Mouse (Mus musculus) forebrain, embryonic 12.5 days (tissue): Measurements from ENCODE around the gene Eef1e1. TPM values are rescaled to one million over a fixed set of nuclear protein-coding genes. Genes with fewer than 3 reads are reported as not detected.
"Not testable (repeated sequence)": the region's sequence is repeated elsewhere in the genome, so short reads cannot be mapped to it uniquely, and the experiment has no call there.

Experiments used
- ATAC-seq: fragments of 200-750 bp; cut with Nextera tagmentation; 2 replicates; pipeline ENCODE4 v1.8.0; 2017; ENCODE audit warnings: moderate TSS enrichment; ENCODE audit not compliant: low FRiP score
- H3K27ac ChIP-seq: fragments of 300-500 bp; sonication (generic); 2 replicates; pipeline ENCODE4 v1.5.1; 2016; ENCODE audit warnings: mild to moderate bottlenecking
- H3K27me3 ChIP-seq: fragments of 300-500 bp; sonication (generic); 2 replicates; pipeline ENCODE4 v1.6.1; 2016; ENCODE audit warnings: mild to moderate bottlenecking
- H3K36me3 ChIP-seq: fragments of 300-500 bp; sonication (generic); replicated peaks from 2 replicates; pipeline ENCODE4 v1.6.1; 2016; ENCODE audit warnings: mild to moderate bottlenecking
- H3K4me1 ChIP-seq: fragments of 300-500 bp; sonication (generic); 2 replicates; pipeline ENCODE4 v1.6.1; 2016
- H3K4me2 ChIP-seq: fragments of 300-500 bp; sonication (generic); 2 replicates; pipeline ENCODE4 v1.6.1; 2016; ENCODE audit warnings: mild to moderate bottlenecking, moderate library complexity
- H3K4me3 ChIP-seq: fragments of 300-500 bp; sonication (generic); replicated peaks from 2 replicates; pipeline ENCODE4 v1.5.1; 2016; ENCODE audit warnings: mild to moderate bottlenecking
- H3K9ac ChIP-seq: fragments of 300-500 bp; sonication (generic); 2 replicates; pipeline ENCODE4 v1.6.1; 2016; ENCODE audit warnings: mild to moderate bottlenecking
- H3K9me3 ChIP-seq: fragments of 300-500 bp; sonication (generic); 2 replicates; pipeline ENCODE4 v1.6.1; 2016
- WGBS: fragments of 180-500 bp; shearing (Covaris S2); methylation state at CpG from one replicate; pipeline ENCODE4 v1.1.7; 2016; 5-methylcytosine and 5-hydroxymethylcytosine counted together
- polyA plus RNA-seq: library from polyadenylated mRNA; unstranded; fragments of >200 nt; fragmentation: Nextera tagmentation; extraction: Ambion mirVana; gene quantifications from 2 replicates; pipeline ENCODE4 v1.2.1, GENCODE M21; 2016

Gene Eef1e1
- polyA plus RNA-seq, 1 experiment from 2014 or later: 62.8 TPM

DNA sequence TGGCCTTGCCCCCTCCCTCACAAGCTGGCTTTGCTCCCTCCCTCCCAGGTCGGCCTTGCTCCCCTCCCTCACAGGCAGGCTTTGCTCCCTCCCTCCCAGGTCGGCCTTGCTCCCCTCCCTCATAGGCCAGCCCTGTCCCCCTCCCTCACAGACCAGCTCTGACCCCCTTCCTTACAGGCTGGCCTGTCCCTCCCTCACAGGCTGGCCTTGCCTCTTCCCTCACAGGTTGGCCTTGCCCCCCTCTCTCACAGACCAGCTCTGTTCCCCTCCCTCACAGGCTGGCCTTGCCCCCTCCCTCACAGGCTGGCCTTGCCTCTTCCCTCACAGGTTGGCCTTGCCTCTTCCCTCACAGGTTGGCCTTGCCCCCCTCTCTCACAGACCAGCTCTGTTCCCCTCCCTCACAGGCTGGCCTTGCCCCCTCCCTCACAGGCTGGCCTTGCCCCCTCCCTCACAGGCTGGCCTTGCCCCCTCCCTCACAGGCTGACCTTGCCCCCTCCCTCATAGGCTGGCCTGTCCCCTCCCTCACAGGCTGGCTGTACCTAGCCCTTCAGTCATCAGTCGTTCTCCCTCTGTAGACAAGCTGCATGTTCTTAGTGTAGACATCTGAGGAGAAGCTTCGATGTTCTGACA lies 40.7 kb downstream of the Eef1e1 start:
- H3K4me1 ChIP-seq, H3K9ac ChIP-seq, ATAC-seq, H3K27ac ChIP-seq, H3K9me3 ChIP-seq, H3K4me2 ChIP-seq, H3K27me3 ChIP-seq, H3K4me3 ChIP-seq, H3K36me3 ChIP-seq: not testable (repeated sequence)
- WGBS: 81% methylated on average over 4 of the region's 4 CpGs

DNA sequence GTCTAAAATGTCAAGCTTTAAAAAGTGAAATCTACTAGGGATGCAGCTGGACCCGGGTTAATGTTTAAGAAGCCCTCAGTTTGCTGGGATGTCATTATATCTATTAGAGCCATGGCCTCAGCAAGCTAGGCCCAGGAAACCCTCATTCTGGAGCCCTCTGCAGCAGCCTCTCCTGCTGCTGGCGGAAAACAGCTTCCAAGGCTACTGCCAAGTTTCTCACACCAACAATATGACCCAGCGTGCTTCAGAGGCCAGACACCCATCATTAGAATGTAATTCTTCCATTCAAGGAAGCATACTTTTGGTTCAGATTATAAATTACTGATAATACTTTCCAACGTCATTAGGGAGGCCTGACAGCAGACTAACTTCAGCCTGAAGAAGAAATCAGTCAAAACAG lies 42.0 kb downstream of the Eef1e1 start:
- Histone ChIP-seq H3K9ac (no peak overlapping the region), H3K4me2 (no peak overlapping the region), H3K4me3 (no peak overlapping the region), H3K4me1 (no peaks in the 10 kb centered on the region), H3K9me3 (no peaks in the 10 kb centered on the region), H3K27ac (no peak overlapping the region), H3K27me3 (no peaks in the 10 kb centered on the region), H3K36me3 (peaks cover 8% of the 10 kb centered on the region)
- 88% methylated on average over 4 of the region's 4 CpGs for WGBS
- ATAC-seq: no peak

DNA sequence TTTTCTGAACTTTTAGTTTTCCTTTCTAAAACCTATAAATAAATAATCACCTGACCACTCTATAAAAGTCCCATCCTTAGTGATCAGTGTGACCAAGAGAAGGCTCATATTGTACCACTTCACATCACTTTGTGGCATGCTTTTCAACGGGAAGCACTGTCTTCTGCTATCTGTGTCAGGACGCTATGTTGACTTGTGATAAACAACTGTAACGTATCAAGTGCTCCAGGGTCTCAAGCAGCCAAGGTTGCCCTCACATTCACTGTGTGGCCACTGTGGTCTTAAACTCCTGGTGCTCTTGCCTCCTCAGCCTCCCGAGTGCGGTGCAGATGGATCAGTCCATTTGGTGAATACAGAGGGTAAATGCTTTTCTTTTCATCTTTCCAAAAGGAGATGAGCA lies 43.2 kb downstream of the Eef1e1 start:
- Histone ChIP-seq H3K27ac (no peak overlapping the region), H3K9me3 (no peaks in the 10 kb centered on the region), H3K4me1 (no peaks in the 10 kb centered on the region), H3K36me3 (peaks cover 8% of the 10 kb centered on the region), H3K4me3 (no peak overlapping the region), H3K4me2 (no peak overlapping the region), H3K27me3 (no peaks in the 10 kb centered on the region), H3K9ac (no peak overlapping the region)
- WGBS: 91% methylated on average over 5 of the region's 5 CpGs
- ATAC-seq: no peak

DNA sequence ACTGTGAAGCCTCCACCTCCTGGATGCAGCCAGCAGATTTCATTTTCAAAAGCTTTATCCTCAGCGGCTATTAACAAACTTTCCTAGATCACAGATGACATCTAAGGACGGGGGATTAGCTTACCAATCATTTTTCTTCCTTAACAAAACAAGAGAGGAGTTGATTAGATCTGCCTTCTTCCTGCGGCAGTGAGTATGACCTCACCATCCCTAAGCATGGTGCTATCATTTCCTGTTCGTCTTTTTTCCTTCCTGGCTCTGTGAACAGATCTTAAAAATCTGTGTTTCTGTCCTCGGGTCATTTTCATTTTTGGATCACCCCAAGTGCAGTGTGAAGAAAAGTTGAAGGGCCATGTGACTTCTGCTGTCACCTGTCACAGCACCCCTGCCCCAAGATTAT lies 44.6 kb downstream of the Eef1e1 start:
- ATAC-seq: no peak
- H3K4me1 ChIP-seq: no peaks in the 10 kb centered on the region
- H3K4me3 ChIP-seq: no peak overlapping the region
- H3K27ac ChIP-seq: no peak overlapping the region
- no peak overlapping the region for H3K4me2 ChIP-seq
- no peak overlapping the region for H3K9ac ChIP-seq
- no peaks in the 10 kb centered on the region for H3K9me3 ChIP-seq
- peaks cover 8% of the 10 kb centered on the region for H3K36me3 ChIP-seq
- 80% methylated on average over 5 of the region's 5 CpGs for WGBS
- no peaks in the 10 kb centered on the region for H3K27me3 ChIP-seq

DNA sequence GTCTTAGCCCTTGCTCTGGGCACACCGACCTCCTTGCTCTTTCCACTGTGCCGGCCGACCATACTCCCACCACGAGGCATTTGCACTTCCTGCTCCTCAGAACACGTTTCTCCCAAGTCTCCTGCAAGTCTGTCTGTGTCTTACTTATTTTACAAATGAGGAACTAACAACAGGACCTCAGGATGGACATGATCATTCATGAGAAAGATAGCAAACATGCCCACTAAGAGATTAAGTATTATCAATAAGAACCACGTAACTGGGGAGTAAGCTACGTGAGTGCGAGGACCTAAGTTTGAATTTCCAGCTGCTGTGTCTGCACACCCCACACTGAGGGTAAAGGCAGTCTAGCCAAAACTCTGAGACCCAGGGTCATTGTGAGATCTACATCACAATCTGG lies 45.3 kb downstream of the Eef1e1 start:
- H3K9ac ChIP-seq: no peak overlapping the region
- ATAC-seq: no peak
- no peaks in the 10 kb centered on the region for H3K4me1 ChIP-seq
- no peaks in the 10 kb centered on the region for H3K27me3 ChIP-seq
- no peak overlapping the region for H3K27ac ChIP-seq
- peaks cover 8% of the 10 kb centered on the region for H3K36me3 ChIP-seq
- no peak overlapping the region for H3K4me3 ChIP-seq
- H3K4me2 ChIP-seq: no peak overlapping the region
- 94% methylated on average over 8 of the region's 8 CpGs for WGBS
- H3K9me3 ChIP-seq: no peaks in the 10 kb centered on the region

DNA sequence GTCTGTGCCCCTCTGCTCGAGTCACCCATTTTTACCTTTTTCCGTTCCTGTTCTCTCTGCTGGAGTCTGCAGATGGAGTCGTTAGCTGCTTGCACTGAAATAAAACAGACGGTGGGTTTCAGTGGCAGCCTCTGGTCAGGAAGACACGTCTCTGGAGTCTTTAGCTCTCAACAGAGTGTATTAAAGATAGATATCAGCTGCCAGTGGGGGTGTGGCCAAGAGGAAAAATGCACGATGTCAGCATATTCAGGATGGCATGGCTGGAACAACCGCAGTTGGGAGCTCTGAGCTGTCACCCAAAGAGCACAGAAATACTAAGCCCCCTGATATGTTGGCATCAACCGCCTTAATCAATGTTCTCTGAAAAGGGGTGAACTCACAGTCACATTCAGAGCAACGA lies 46.2 kb downstream of the Eef1e1 start:
- Histone ChIP-seq H3K36me3 (peaks cover 8% of the 10 kb centered on the region), H3K27ac (no peak overlapping the region), H3K4me1 (no peaks in the 10 kb centered on the region), H3K9ac (no peak overlapping the region), H3K4me3 (no peak overlapping the region), H3K4me2 (no peak overlapping the region), H3K27me3 (no peaks in the 10 kb centered on the region), H3K9me3 (no peaks in the 10 kb centered on the region)
- 91% methylated on average over 9 of the region's 9 CpGs for WGBS
- ATAC-seq: no peak

DNA sequence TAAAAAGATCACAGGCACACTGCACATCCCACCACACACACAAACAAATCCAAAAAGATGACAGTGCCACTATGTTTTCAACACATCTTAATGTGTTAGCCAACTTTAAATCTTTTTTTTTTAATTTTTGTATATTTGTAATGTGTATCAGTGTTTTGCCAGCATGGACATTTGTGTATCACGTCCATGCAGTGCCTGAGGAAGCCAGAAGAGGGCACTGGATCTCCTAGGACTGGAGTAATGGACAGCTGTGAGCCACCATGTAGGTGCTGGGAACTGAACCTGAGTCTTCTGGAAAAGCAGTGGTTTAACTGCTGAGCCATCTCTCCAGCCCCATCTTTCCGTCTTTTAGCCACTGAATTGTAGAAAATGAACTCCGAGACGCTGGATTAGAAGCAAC lies 46.7 kb downstream of the Eef1e1 start:
- Histone ChIP-seq H3K9me3 (no peaks in the 10 kb centered on the region), H3K27me3 (no peaks in the 10 kb centered on the region), H3K36me3 (peaks cover 8% of the 10 kb centered on the region), H3K4me2 (no peak overlapping the region), H3K4me3 (no peak overlapping the region), H3K27ac (no peak overlapping the region), H3K4me1 (no peaks in the 10 kb centered on the region), H3K9ac (no peak overlapping the region)
- WGBS: 94% methylated on average over 4 of the region's 4 CpGs
- ATAC-seq: no peak

DNA sequence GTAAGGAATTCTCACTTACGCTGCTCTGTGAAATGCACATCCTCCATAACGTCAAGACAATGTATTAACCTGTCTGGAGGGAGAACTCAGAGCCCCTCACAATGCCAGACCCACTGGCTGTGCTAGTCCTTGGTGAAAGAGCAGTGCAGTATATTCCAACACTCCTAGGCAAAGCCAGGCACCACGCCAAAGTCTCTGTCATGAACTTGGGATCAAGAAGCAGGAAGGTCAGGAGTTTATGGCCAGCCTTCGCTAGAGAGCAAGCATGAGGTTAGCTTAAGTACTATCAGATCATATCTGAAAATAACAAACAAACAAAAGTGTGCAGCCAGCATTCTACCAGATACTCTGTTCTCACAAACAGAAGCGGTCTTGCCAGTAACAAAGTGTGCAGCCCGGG lies 48.5 kb downstream of the Eef1e1 start:
- H3K36me3 ChIP-seq: peaks cover 8% of the 10 kb centered on the region
- H3K4me3 ChIP-seq: no peak overlapping the region
- no peak for ATAC-seq
- H3K27me3 ChIP-seq: no peaks in the 10 kb centered on the region
- H3K4me2 ChIP-seq: no peak overlapping the region
- no peaks in the 10 kb centered on the region for H3K4me1 ChIP-seq
- H3K9ac ChIP-seq: no peak overlapping the region
- no peak overlapping the region for H3K27ac ChIP-seq
- no peaks in the 10 kb centered on the region for H3K9me3 ChIP-seq
- WGBS: 91% methylated on average over 6 of the region's 6 CpGs

DNA sequence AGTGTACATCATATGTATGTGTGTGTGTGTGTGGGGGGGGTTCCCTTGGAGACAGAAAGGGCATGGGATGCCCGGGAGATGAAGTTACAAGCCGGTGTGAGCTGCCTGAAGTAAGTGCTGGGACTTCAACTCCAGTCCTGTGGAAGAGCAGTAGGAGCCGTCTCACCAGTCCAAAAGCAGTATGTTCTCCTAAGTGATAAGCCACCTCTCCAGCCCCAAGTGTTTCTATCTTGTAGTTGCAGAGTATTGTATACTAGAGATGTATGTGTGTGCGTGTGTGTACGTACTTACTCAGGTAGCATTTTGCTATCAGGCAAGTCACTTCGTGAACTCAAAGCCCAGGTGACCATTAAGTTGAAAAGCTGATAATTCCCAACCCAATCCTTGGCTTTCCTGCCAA lies 51.7 kb downstream of the Eef1e1 start:
- Histone ChIP-seq H3K36me3 (peaks cover under 1% of the 10 kb centered on the region), H3K9ac (no peak overlapping the region), H3K4me2 (no peak overlapping the region), H3K27me3 (no peaks in the 10 kb centered on the region), H3K9me3 (no peaks in the 10 kb centered on the region), H3K27ac (no peak overlapping the region), H3K4me1 (no peaks in the 10 kb centered on the region), H3K4me3 (no peak overlapping the region)
- WGBS: 91% methylated on average over 6 of the region's 6 CpGs
- ATAC-seq: no peak

DNA sequence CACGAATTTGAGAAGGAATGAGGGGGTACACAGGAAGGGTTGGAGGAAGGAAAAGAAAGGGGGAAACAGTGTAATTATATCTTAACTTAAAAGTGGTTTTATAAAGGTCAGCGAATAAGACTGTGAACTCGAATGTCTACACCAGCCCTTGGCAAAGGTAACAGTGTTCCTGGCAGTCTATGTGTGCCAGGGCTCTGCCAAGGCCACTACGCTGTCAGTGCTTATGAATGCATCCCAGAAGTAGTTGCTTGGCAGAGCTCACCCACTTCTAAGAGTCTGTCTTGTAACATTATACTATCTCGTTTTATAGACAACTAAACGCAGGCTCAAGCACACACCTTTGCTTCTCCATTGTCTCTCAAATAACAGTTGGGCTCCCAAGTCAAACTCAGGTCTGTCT lies 53.5 kb downstream of the Eef1e1 start:
- Histone ChIP-seq H3K9ac (no peak overlapping the region), H3K4me2 (no peak overlapping the region), H3K36me3 (no peaks in the 10 kb centered on the region), H3K27me3 (no peaks in the 10 kb centered on the region), H3K4me1 (no peaks in the 10 kb centered on the region), H3K4me3 (no peak overlapping the region), H3K9me3 (no peaks in the 10 kb centered on the region), H3K27ac (no peak overlapping the region)
- 93% methylated on average over 6 of the region's 6 CpGs for WGBS
- ATAC-seq: no peak

DNA sequence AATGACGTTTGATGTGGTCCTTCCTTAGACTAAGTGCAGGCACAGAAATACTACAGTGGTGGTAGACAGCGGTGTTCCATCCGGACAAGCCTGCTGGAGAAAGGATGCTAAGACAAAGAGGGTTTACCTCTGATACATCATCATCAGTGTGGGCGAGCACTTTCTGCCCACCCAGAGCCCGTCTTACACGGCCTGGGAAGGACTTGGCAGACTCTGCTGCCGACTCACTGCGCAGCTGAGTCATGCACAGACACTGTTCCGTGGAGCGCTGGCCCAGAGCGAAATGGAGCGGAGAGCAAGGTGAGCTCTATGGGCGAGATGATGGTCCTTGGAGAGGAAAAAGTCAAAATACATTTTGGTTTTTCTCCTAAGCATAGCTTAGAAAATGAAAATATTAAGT lies 55.9 kb downstream of the Eef1e1 start:
- 91% methylated on average over 13 of the region's 13 CpGs for WGBS

DNA sequence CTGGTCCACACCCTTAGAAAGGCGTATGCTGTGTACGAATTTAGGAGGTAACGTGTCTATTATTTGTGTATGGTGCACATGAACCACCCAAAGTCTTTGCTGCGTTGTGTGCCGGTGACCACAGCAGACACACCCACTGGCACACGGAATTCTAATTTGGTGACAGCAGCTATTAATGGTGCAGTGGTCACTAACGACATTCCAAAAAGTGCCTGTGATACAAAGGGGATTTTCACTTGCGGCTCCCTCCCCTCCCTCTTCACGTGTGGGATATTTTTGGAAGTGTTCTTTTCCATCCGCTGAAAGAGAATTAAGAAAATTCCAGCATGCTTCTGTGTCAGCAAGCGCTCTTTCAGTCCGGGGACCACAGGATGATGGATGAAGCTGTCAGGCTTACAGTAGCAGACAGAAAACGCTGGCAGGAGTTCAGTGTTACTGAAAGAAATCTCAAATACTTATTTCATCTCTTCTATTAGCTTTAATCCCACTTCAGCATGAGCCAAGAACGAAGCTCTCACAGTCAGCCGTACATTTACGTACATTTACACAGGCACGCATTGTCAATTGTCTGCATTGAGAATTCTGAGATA lies 56.5 kb downstream of the Eef1e1 start:
- no peaks in the 10 kb centered on the region for H3K36me3 ChIP-seq
- no peaks in the 10 kb centered on the region for H3K4me1 ChIP-seq
- no peak overlapping the region for H3K27ac ChIP-seq
- no peaks in the 10 kb centered on the region for H3K9me3 ChIP-seq
- H3K4me2 ChIP-seq: no peak overlapping the region
- ATAC-seq: no peak
- no peak overlapping the region for H3K4me3 ChIP-seq
- 64% methylated on average over 17 of the region's 17 CpGs for WGBS
- H3K27me3 ChIP-seq: no peaks in the 10 kb centered on the region
- no peak overlapping the region for H3K9ac ChIP-seq

More for the DNA sequence above, 55.9 kb downstream of the Eef1e1 start:
- no peak for ATAC-seq
- Histone ChIP-seq H3K4me1 (no peaks in the 10 kb centered on the region), H3K36me3 (no peaks in the 10 kb centered on the region), H3K27ac (no peak overlapping the region), H3K9ac (no peak overlapping the region), H3K4me2 (no peak overlapping the region), H3K9me3 (no peaks in the 10 kb centered on the region), H3K4me3 (no peak overlapping the region), H3K27me3 (no peaks in the 10 kb centered on the region)

DNA sequence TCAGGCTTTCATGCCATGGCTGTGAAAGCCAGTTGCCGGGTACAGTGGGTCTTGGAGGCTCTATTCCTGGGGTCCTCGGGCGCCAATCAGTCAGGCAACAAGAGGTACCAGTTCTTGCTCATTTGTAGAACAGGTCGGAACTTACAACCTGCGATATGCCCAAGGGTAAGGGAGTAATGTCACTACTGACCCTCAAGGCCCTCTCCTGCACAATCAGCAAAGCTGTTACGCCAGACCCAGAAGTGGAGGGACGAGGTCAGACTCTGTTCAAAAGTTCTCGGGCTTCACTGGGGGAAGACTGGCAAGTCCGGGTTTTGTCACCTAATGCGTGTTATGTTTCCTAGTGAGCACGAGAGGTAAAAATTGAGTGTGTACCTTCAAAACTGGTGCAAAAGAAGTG lies 58.0 kb downstream of the Eef1e1 start:
- Histone ChIP-seq H3K36me3 (no peaks in the 10 kb centered on the region), H3K4me2 (no peak overlapping the region), H3K4me3 (no peak overlapping the region), H3K4me1 (no peaks in the 10 kb centered on the region), H3K9me3 (no peaks in the 10 kb centered on the region), H3K27ac (no peak overlapping the region), H3K27me3 (no peaks in the 10 kb centered on the region), H3K9ac (no peak overlapping the region)
- WGBS: 86% methylated on average over 11 of the region's 11 CpGs
- ATAC-seq: no peak
